Mouse (Mus musculus) CH12F3 (cell line): ENCODE measurements around the gene Kidins220.

Source experiments
- in situ Hi-C: fragments of 300-500 bp; cut with MboI; formaldehyde crosslinking; loops from 2 replicates; pipeline ENCODE4 v1.14.3; 2020; ENCODE audit warnings: low sequenced_read_pairs

Gene Kidins220

GRCm38 (mm10) chr12:24974446-24975114 lies at the start of gene Kidins220:
Kidins220 (plus strand) TSS chr12:24974925.
- in situ Hi-C loops: no loop called here

GRCm38 (mm10) chr12:24925276-24925675 lies 49.4 kb upstream of the Kidins220 start:
- in situ Hi-C loops: no loop called here

GRCm38 (mm10) chr12:24925684-24926083 lies 49.0 kb upstream of the Kidins220 start:
- in situ Hi-C loops: no loop called here

- in situ Hi-C loops: no loop called here
Observed at GRCm38 (mm10) chr12:24928051-24928748, 46.5 kb upstream of the Kidins220 start.

GRCm38 (mm10) chr12:24929043-24929442 lies 45.7 kb upstream of the Kidins220 start:
- in situ Hi-C loops: no loop called here

GRCm38 (mm10) chr12:24930760-24931159 lies 44.0 kb upstream of the Kidins220 start:
- in situ Hi-C loops: no loop called here

- in situ Hi-C loops: no loop called here
Observed at GRCm38 (mm10) chr12:24932120-24932519, 42.6 kb upstream of the Kidins220 start.

GRCm38 (mm10) chr12:24933206-24933775 lies 41.4 kb upstream of the Kidins220 start:
- in situ Hi-C loops: no loop called here

GRCm38 (mm10) chr12:24933996-24934395 lies 40.7 kb upstream of the Kidins220 start:
- in situ Hi-C loops: no loop called here

- in situ Hi-C loops: no loop called here
Observed at GRCm38 (mm10) chr12:24936281-24936680, 38.4 kb upstream of the Kidins220 start.

GRCm38 (mm10) chr12:24939372-24939771 lies 35.4 kb upstream of the Kidins220 start:
- in situ Hi-C loops: no loop called here

- in situ Hi-C loops: loop anchor here (10.0 kb wide), 1 partner anchor 208 kb away; no protein-coding TSS in a partner anchor
Observed at GRCm38 (mm10) chr12:24942619-24943287, 32.0 kb upstream of the Kidins220 start.

GRCm38 (mm10) chr12:24943427-24943826 lies 31.3 kb upstream of the Kidins220 start:
- in situ Hi-C loops: loop anchor here (10.0 kb wide), 1 partner anchor 209 kb away; no protein-coding TSS in a partner anchor

- in situ Hi-C loops: loop anchor here (10.0 kb wide), 1 partner anchor 210 kb away; no protein-coding TSS in a partner anchor
Observed at GRCm38 (mm10) chr12:24944597-24944996, 30.1 kb upstream of the Kidins220 start.

GRCm38 (mm10) chr12:24947065-24947464 lies 27.7 kb upstream of the Kidins220 start:
- in situ Hi-C loops: loop anchor here (10.0 kb wide), 1 partner anchor 212 kb away; no protein-coding TSS in a partner anchor

GRCm38 (mm10) chr12:24948344-24948743 lies 26.4 kb upstream of the Kidins220 start:
- in situ Hi-C loops: loop anchor here (10.0 kb wide), 1 partner anchor 214 kb away; no protein-coding TSS in a partner anchor

- in situ Hi-C loops: loop anchor here (10.0 kb wide), 1 partner anchor 236 kb away; no protein-coding TSS in a partner anchor
Observed at GRCm38 (mm10) chr12:24950376-24951046, 24.2 kb upstream of the Kidins220 start.

- in situ Hi-C loops: loop anchor here (10.0 kb wide), 1 partner anchor 237 kb away; no protein-coding TSS in a partner anchor
Observed at GRCm38 (mm10) chr12:24952147-24952546, 22.6 kb upstream of the Kidins220 start.

GRCm38 (mm10) chr12:24955137-24955536 lies 19.6 kb upstream of the Kidins220 start:
- in situ Hi-C loops: loop anchor here (10.0 kb wide), 1 partner anchor 240 kb away; no protein-coding TSS in a partner anchor

- in situ Hi-C loops: loop anchor here (10.0 kb wide), 1 partner anchor 244 kb away; no protein-coding TSS in a partner anchor
Observed at GRCm38 (mm10) chr12:24958526-24958925, 16.2 kb upstream of the Kidins220 start.
